Mouse (Mus musculus) neural tube, embryonic 11.5 days (tissue): ENCODE measurements around the gene Abca4. TPM values are rescaled to one million over a fixed set of nuclear protein-coding genes. Genes with fewer than 3 reads are reported as not detected.

ENCODE experiments used
- ATAC-seq: fragments of 200-750 bp; cut with Nextera tagmentation; 2 replicates; pipeline ENCODE4 v1.8.0; 2017; ENCODE audit warnings: moderate number of reproducible peaks, mild to moderate bottlenecking, moderate TSS enrichment, moderate library complexity; ENCODE audit not compliant: insufficient read depth, low FRiP score, low TSS enrichment
- DNase-seq: peaks from one replicate; pipeline ENCODE4 v3.0.0-alpha.2; 2015; ENCODE audit warnings: low spot score
- H3K27ac ChIP-seq: fragments of 300-500 bp; sonication (generic); 2 replicates; pipeline ENCODE4 v1.5.1; 2014; ENCODE audit warnings: low read depth, mild to moderate bottlenecking, low read length
- H3K27me3 ChIP-seq: fragments of 300-500 bp; sonication (generic); 2 replicates; pipeline ENCODE4 v1.6.1; 2014; ENCODE audit warnings: mild to moderate bottlenecking, low read length, mixed read lengths; ENCODE audit not compliant: control insufficient read depth, insufficient read depth
- H3K36me3 ChIP-seq: fragments of 300-500 bp; sonication (generic); 2 replicates; pipeline ENCODE4 v1.6.1; 2014; ENCODE audit warnings: mild to moderate bottlenecking, low read length, moderate library complexity, mixed read lengths; ENCODE audit not compliant: control insufficient read depth, insufficient read depth
- H3K4me1 ChIP-seq: fragments of 300-500 bp; sonication (generic); 2 replicates; pipeline ENCODE4 v1.6.1; 2014; ENCODE audit warnings: low read length, mixed read lengths; ENCODE audit not compliant: control insufficient read depth, insufficient read depth
- H3K4me2 ChIP-seq: fragments of 300-500 bp; sonication (generic); 2 replicates; pipeline ENCODE4 v1.6.1; 2014; ENCODE audit warnings: low read depth, mild to moderate bottlenecking, moderate library complexity
- H3K4me3 ChIP-seq: fragments of 300-500 bp; sonication (generic); 2 replicates; pipeline ENCODE4 v1.5.1; 2014; ENCODE audit warnings: low read depth, low read length
- H3K9ac ChIP-seq: fragments of 300-500 bp; sonication (generic); 2 replicates; pipeline ENCODE4 v1.6.1; 2014; ENCODE audit warnings: mild to moderate bottlenecking, low read length
- H3K9me3 ChIP-seq: fragments of 300-500 bp; sonication (generic); 2 replicates; pipeline ENCODE4 v1.6.1; 2016; ENCODE audit warnings: low read length; ENCODE audit not compliant: control insufficient read depth
- WGBS: fragments of 180-500 bp; shearing (Covaris S2); extraction: QIAGEN DNeasy Blood & Tissue Kit; methylation state at CpG from one replicate; pipeline ENCODE4 v1.1.7; 2014; 5-methylcytosine and 5-hydroxymethylcytosine counted together
- polyA plus RNA-seq: library from polyadenylated mRNA; unstranded; fragments of >200 nt; fragmentation: Nextera tagmentation; extraction: Ambion mirVana; gene quantifications from 2 replicates; pipeline ENCODE4 v1.2.1, GENCODE M21; 2014

The Abca4 gene
- polyA plus RNA-seq, 1 experiment from 2014 or later: 1.0 TPM

DNA sequence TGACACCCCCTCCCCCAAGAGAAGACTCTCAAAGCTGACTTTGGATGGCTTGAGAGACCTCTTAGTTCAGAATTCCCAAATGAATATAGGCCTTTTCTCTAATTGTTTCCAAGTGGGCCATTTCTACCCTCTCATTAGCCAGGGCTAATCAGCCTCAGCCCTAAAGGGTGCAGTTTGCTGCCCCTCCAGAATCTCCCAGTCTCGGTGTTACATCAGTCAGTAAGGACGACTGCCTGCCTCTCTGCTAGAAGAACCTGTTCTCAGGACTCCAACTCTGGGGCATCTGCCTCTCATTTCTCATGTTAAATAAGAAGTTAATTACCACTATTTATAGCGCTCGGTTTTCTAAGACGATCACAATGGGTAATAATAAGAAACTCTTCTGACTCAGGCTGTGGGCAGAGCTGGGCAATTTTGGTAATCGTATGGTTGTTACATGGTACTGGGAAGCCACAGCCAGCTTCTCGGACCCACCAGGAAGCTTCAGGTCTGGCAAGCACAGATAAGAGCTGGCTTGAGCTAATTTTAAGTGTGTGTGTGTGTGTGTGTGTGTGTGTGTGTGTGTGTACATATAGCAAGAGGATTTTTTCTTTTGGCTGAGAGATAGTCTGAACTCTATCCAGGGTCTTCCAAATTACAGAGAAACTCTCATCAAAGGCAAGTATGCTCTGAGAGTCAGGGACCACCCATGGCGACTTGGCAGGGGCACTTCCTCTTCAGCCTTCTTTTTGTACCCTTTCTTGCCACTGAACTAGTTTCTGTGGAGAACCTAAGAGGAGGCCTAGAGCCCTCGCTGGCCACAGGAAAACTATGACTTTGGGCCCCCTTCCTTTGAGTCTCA is 67.1 kb downstream of the Abca4 start:
- Histone ChIP-seq H3K4me1 (no peaks in the 10 kb centered on the region), H3K27me3 (no peaks in the 10 kb centered on the region), H3K4me3 (no peak overlapping the region), H3K9me3 (no peaks in the 10 kb centered on the region), H3K36me3 (no peaks in the 10 kb centered on the region), H3K27ac (no peak overlapping the region), H3K4me2 (no peak overlapping the region), H3K9ac (no peak overlapping the region)
- WGBS: 30% methylated on average over 9 of the region's 9 CpGs
- DNase-seq: peak; percentile 39
- ATAC-seq: no peak

DNA sequence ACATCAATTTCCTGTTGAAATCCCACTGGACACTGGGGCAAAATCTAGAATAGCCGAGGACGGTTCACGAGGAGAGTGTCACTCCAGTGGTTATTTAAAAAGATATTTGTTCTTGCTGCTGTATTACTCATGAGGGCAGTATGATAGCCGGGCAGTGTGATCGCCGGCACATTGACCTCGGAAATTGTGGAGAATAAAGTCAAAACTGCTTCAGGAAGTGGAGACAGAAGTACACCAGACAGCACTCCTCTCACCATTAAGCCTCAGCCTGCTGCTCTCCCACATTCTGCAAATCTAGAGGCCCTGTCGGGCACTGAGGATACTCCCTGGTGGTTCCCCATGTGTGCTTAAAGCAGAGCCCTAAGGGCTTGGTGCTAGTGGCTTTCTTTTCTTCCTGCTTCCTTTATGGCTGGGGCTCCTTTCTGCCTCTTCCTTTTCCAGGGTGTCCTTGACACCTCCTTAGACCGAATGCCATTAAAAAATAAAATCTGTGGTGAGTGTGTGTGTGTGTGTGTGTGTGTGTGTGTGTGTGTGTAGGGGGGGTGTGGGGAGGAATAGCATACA is 74.5 kb downstream of the Abca4 start:
- no peak for ATAC-seq
- Histone ChIP-seq H3K9ac (no peak overlapping the region), H3K27ac (no peak overlapping the region), H3K4me1 (no peaks in the 10 kb centered on the region), H3K4me3 (no peak overlapping the region), H3K4me2 (no peak overlapping the region), H3K36me3 (no peaks in the 10 kb centered on the region), H3K9me3 (no peaks in the 10 kb centered on the region), H3K27me3 (no peaks in the 10 kb centered on the region)
- WGBS: 68% methylated on average over 9 of the region's 9 CpGs
- DNase-seq: no peak

DNA sequence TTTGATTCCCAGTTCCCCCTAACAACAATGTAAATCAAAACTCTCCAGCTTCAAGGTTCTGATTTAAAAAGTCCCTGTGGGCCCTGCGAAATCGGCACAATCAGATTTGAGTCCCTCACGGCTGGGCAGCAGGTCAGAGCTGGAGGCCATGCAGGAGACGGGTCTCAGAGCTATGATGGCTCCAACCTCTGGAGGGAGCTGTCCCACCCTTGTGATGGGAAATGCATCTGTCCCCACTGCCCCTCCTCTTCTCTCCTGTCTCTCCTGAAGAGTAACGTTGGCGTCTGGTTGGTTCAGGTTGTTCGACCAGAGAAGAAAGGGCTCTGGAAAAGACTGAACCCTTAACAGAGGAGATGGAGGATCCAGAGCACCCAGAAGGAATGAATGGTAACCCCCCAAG is 75.5 kb downstream of the Abca4 start:
- 67% methylated on average over 7 of the region's 7 CpGs for WGBS
- H3K4me2 ChIP-seq: no peak overlapping the region
- H3K27ac ChIP-seq: no peak overlapping the region
- no peak overlapping the region for H3K4me3 ChIP-seq
- H3K9ac ChIP-seq: no peak overlapping the region
- ATAC-seq: no peak
- H3K36me3 ChIP-seq: no peaks in the 10 kb centered on the region
- no peaks in the 10 kb centered on the region for H3K4me1 ChIP-seq
- no peak for DNase-seq
- H3K9me3 ChIP-seq: no peaks in the 10 kb centered on the region
- no peaks in the 10 kb centered on the region for H3K27me3 ChIP-seq

DNA sequence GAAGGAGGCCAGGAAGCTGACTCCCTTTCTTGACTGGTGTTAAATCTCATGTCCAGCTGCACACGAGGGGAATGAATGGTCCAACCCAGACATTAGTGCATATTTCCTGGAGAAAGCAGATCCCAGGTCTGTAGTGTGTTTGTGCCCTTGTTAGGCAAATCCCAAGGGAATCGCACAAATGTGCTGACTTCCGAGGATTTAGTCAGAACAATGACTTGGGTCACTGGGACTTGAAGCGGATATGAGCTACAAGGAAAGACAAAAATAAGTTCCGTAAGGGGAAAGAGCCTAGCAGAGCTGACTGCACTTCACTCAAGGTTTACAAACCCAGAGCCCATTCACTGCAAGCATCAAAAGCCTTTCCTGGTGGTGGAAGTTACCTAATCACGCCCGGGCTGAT is 76.0 kb downstream of the Abca4 start:
- Histone ChIP-seq H3K4me2 (no peak overlapping the region), H3K27me3 (no peaks in the 10 kb centered on the region), H3K9ac (no peak overlapping the region), H3K4me1 (no peaks in the 10 kb centered on the region), H3K27ac (no peak overlapping the region), H3K4me3 (no peak overlapping the region), H3K9me3 (no peaks in the 10 kb centered on the region), H3K36me3 (no peaks in the 10 kb centered on the region)
- ATAC-seq (no peak), DNase-seq (no peak)
- 82% methylated on average over 7 of the region's 7 CpGs for WGBS

DNA sequence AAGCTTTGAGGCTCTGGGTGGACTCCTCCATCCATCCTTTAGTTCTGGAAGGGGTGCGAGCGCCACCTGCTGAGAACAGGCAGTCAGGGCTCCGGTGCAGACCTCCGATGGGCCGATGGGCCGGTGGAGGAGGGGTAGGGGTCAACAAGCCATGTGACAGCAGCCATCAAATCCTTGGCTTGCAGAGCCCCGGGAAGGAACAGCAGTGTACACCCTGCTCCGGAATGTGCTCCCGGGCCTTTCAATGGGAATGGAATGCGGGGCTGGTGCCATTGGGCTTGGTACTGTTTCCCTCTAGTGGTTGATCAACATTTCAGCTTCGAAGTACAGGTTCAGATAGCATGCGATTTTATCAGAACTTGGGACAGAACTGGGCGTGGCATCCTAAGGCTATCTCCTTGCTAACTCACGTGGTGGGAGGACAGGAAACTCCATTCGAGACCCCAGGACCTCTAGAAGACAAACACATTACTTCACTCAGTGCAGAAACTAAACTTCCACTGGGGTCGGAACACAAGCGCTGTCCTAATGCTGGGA is 78.0 kb downstream of the Abca4 start:
- Histone ChIP-seq H3K27me3 (no peaks in the 10 kb centered on the region), H3K9ac (0 out of 2 replicates have a peak overlapping the region, but pooled peaks have one; percentile 3), H3K4me3 (no peak overlapping the region), H3K36me3 (no peaks in the 10 kb centered on the region), H3K27ac (no peak overlapping the region), H3K9me3 (no peaks in the 10 kb centered on the region), H3K4me2 (peak overlapping the region; percentile 43), H3K4me1 (no peaks in the 10 kb centered on the region)
- peak; percentile 90 for ATAC-seq
- peak; percentile 91 for DNase-seq
- 15% methylated on average over 17 of the region's 17 CpGs for WGBS

DNA sequence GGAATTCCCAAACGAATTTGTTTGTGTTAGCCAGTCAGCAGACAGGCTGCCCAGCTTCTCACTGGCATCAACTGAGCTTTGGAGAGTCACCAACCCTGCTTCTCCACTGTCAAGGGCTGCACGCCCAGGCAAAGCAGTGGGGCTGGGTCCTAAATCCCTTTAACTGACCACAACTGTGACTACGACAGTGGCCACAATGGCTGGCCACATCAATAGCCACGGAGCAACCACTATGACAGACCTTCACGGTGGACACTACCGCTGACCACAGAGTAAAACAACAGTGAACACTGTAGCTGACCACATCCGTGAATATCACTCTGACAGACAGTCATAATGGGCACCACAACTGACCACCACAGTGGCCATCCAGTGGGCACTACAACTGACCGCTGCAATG is 78.6 kb downstream of the Abca4 start:
- Histone ChIP-seq H3K4me2 (no peak overlapping the region), H3K4me3 (no peak overlapping the region), H3K9me3 (no peaks in the 10 kb centered on the region), H3K27me3 (no peaks in the 10 kb centered on the region), H3K36me3 (no peaks in the 10 kb centered on the region), H3K27ac (no peak overlapping the region), H3K4me1 (no peaks in the 10 kb centered on the region), H3K9ac (no peak overlapping the region)
- no peak for DNase-seq
- no peak for ATAC-seq
- 89% methylated on average over 8 of the region's 8 CpGs for whole genome bisulfite sequencing

DNA sequence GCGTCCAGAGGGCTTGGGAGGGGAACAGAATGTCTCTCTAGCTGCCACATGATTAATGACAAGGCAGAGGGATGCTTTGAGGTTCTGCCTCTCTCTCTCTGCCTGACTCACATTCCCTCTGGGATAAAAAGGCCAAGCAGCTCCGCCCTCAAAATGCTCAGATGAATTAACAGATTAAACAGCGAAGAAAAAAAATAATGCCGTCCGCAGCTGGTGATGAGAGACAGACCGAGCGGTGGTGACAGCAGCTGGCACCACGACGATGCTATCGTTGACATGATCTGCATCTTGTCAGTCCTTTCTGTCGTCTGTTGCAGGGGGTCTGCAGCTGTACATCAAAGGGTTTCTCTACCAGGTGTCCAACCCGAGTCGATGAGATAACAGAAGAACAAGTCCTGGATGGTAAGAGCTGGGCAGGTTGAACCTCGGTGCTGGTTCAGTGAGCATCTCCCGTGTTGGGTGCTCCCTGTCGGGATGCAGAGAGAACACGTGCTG is 84.8 kb downstream of the Abca4 start:
- Histone ChIP-seq H3K36me3 (no peaks in the 10 kb centered on the region), H3K27me3 (no peaks in the 10 kb centered on the region), H3K4me2 (no peak overlapping the region), H3K9ac (no peak overlapping the region), H3K4me3 (no peak overlapping the region), H3K27ac (0 out of 2 replicates have a peak overlapping the region, but pooled peaks have one; percentile 20), H3K4me1 (no peaks in the 10 kb centered on the region), H3K9me3 (no peaks in the 10 kb centered on the region)
- ATAC-seq (no peak), DNase-seq (peak; percentile 45)
- WGBS: 60% methylated on average over 17 of the region's 17 CpGs

DNA sequence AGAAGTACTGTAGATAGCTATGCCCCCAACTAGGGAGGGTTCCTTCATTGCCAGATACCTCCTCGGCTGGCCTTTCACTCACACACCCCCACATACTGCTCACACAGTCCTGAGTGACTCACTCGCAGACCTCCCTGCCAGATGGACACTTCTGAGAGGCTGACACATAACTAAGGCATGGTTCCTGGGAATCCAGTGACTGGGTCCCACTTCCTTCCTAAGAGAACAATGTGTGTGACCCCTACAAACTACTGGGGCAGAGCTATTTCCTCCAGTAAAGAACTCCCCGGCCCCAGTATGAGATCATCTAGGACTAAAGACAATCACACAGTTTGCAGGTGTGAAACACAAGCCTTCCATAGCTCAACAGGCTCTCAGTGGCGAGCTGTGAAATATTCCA is 86.5 kb downstream of the Abca4 start:
- Histone ChIP-seq H3K9me3 (no peaks in the 10 kb centered on the region), H3K4me2 (no peak overlapping the region), H3K36me3 (no peaks in the 10 kb centered on the region), H3K9ac (no peak overlapping the region), H3K4me1 (no peaks in the 10 kb centered on the region), H3K27ac (no peak overlapping the region), H3K27me3 (no peaks in the 10 kb centered on the region), H3K4me3 (no peak overlapping the region)
- no peak for DNase-seq
- no peak for ATAC-seq
- 59% methylated on average over 4 of the region's 4 CpGs for WGBS

DNA sequence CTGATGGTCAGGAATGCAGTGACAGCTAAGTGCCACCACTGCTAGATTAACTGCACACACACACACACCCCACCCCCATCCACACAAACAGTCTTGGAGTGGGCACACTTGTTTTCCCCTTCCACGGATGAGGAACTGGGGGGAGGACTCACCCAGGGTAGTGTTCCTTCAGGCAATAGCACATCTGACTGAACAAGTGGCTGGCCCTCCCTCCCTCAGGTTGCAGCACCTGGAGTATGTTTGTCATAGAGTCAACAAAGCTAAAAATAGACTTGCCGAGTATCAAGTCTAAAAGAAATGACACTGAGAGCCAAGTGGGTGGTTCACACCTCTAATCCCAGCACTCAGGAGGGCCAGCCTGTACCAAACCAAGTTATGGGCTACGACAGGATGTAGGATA is 87.4 kb downstream of the Abca4 start:
- H3K27me3 ChIP-seq: no peaks in the 10 kb centered on the region
- no peaks in the 10 kb centered on the region for H3K36me3 ChIP-seq
- H3K27ac ChIP-seq: no peak overlapping the region

More for the DNA sequence above, 87.4 kb downstream of the Abca4 start:
- no peak for ATAC-seq
- Histone ChIP-seq H3K9me3 (no peaks in the 10 kb centered on the region), H3K4me2 (no peak overlapping the region), H3K9ac (no peak overlapping the region), H3K4me3 (no peak overlapping the region), H3K4me1 (no peaks in the 10 kb centered on the region)
- DNase-seq: no peak
- WGBS: 75% methylated on average over 3 of the region's 3 CpGs
